Mouse (Mus musculus) spleen, adult 12 weeks (tissue): ENCODE data around the gene Kcnj10.

Experiments
- DNase-seq: peaks from one replicate; pipeline ENCODE4 v3.0.0; 2022; ENCODE audit warnings: low spot score

Gene Kcnj10

GRCm38 (mm10) chr1:172312768-172313561 is 28.0 kb upstream of the Kcnj10 start:
- DNase-seq = no peak

GRCm38 (mm10) chr1:172313613-172314411 is 27.2 kb upstream of the Kcnj10 start:
- no peak for DNase-seq

DNA sequence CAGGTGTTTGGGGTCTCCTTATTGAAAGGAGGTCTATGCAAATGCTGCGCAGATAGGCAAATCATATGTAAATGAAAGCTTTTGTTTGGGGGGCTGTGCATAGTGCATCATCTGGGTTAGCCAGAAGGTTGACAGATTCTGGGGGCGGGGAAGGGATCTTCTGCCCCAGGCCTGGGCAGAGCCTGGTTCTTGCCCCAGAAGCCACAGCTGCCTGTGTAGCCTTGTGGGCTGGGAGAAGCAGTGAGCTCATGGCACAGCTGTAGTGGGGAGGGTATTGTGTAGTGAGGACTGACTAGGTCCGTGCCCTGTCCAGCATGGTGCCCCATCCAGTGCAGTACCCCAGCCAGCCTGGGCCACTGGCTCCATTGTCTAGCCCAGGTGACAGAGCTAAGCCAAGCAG is 26.1 kb upstream of the Kcnj10 start:
- no peak for DNase-seq

DNA sequence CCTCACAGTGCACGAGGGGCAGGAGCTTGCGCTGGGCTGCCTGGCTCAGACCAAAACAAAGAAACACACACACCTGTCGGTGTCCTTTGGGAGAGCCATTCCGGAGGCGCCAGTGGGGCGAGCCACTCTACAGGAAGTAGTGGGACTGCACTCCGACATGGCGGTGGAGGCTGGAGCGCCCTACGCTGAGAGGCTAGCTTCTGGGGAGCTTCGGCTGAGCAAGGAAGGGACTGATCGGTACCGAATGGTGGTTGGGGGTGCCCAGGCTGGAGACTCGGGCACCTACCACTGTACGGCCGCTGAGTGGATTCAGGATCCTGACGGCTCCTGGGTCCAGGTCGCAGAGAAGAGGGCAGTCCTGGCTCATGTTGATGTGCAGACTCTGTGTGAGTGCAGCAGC is 23.6 kb upstream of the Kcnj10 start:
- no peak for DNase-seq

DNA sequence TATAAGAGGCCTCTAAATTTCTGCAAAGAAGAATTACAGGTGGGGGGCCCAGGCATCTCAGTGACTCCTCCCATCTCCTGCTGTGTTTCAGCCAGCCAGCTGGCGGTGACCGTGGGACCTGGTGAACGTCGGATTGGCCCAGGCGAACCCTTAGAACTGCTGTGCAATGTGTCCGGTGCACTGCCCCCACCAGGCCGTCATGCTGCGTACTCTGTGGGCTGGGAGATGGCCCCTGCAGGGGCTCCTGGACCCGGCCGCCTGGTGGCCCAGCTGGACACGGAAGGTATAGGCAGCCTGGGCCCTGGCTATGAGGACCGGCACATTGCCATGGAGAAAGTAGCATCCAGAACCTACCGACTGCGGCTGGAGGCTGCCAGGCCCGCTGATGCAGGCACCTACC is 23.1 kb upstream of the Kcnj10 start:
- DNase-seq = no peak

GRCm38 (mm10) chr1:172318424-172319035 is 22.5 kb upstream of the Kcnj10 start:
- no peak for DNase-seq

DNA sequence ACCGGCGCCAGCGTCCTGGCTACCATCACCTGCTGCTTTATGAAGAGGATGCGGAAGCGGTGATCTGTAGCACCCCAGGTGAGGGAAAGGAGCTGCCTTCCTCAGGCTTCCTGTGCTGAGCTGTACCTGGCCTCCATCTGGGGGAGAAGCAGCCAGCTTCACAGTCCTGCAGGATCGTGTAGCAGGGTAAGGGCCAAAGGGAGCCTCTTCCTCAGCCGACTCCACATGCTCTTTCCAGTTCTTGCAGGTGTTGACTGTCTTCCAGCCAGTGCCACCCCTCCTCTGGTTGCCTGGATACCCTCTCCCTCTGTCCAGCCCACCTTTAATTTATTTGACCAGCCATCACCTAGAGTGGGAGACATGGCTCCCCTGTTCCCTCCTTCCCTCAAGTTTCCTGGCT is 21.7 kb upstream of the Kcnj10 start:
- DNase-seq = no peak

- DNase-seq = no peak
Measured at GRCm38 (mm10) chr1:172319921-172320411, 21.0 kb upstream of the Kcnj10 start.

DNA sequence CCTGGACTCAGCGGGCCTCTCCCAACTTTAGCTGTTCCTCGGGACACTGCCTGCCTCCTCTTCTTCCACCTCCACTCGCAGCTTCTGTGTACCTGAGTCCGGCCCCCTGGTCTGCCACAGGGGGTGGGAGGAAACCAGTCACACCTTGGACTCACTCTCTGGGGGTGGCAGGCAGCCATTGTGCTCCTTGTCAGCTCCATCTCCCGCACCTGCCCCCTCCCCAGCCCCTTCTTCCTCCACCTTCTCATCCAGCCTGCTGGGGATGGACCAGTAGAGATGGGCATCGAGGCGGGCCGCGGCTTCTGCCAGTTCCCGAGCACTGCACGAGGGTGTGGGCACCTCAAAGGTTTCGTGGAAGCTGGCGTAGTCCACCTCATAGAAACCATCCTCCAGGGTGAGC is 18.3 kb upstream of the Kcnj10 start:
- DNase-seq = no peak

DNA sequence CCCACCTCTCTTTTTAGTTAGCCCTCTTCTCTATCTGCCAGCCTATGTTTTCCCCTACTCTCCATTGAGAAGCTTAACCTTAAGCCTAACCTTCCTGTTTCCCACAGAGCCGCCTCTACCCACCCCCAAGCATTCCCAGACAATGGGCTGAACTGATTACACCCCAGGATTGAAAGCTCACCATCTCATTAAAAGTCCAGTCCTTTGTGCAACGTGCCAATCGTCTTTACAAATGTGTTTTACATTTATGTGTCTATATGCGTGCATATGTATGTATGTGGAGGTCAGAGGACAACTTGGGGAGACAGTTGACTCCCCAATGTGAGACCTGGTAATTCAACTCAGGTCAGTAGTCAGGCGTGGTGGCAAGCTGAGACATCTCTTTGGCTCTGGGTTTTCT is 17.7 kb upstream of the Kcnj10 start:
- DNase-seq = no peak

DNA sequence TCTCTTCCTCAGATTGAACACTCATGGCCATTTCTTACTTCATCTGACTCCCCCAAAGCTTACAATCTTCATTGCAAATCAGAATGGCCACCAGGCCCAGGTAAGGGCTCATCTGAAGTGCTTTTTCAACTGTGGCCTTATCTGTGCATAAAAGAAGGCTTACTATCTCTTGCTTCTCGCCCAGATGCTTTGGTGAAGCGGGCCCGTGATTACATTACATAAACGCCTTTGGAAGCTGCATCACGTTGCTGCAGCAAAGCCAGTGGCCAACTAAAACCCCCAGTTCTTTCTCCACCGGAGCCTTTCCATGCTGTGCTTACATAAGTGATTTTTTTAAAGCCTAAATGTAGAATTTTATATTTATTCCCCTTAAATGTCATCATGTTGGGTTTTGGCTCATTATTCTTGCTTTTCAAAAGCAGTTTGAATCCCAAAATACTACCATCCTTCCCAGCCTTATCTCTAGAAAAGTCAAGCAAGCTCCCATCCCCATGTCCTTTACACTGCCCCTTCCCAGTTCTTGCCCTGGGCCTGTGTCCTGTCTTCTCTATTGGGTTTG is 17.1 kb upstream of the Kcnj10 start:
- no peak for DNase-seq

GRCm38 (mm10) chr1:172324725-172325124 is 16.3 kb upstream of the Kcnj10 start:
- peak; percentile 44 for DNase-seq

- peak; percentile 35 for DNase-seq
Measured at GRCm38 (mm10) chr1:172325680-172326535, 15.1 kb upstream of the Kcnj10 start.

DNA sequence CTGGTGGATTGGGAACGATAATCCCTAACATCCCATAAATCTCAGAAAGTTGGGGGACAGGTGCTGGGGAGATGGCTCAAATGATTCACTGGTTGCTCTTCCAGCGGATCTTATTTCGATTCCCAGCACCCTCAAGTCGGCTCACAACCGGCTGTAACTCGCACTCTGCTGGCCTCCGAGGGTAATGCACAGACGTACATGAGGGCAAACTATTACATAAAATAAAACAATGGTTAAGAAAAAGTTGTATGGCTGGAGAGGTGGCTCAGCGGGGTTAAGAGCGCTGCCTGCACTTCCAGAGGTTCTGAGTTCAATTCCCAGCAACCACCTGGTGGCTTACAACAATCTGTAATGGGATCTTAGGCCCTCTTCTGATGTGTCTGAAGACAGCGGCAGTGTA is 14.3 kb upstream of the Kcnj10 start:
- no peak for DNase-seq

DNA sequence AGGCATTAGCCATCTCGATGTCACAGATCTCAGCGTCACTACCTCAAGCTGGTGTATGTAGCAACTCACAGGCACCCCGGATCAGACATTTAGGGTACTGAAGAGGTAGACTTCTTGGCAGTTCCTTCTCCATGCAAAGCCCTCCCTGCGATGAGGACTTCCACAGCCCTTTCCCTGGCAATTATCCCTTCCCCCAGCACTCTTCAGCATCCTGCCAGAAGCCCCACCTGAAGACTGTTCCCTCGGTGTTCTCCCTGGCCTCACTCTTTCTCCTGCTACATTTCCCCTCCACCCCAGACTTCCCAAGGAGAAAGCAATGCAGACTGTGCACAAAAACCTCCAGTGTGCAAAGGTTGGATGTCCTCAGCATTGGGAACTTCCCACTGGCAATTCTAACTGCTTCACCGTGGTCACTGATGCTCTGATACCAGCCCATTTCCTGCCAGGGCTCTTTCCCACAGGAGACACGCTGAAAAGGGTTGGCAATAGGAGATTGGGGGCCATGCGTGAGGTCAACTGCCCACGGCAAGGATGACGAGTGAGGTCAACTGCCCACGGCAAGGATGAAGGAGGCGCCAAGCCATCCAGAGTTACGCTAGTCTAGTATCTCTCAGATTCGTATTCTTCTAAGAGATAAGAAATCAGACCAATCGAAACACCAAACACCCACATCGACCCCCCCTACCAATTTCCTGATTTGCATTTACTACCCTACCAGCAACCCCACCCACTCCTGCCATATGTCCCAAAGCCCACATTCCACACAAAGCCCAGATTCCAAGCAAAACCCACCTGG is 13.6 kb upstream of the Kcnj10 start:
- no peak for DNase-seq

GRCm38 (mm10) chr1:172328041-172328440 is 13.0 kb upstream of the Kcnj10 start:
- DNase-seq = no peak

GRCm38 (mm10) chr1:172328461-172328860 is 12.5 kb upstream of the Kcnj10 start:
- no peak for DNase-seq

- DNase-seq = no peak
Measured at GRCm38 (mm10) chr1:172329131-172329530, 11.9 kb upstream of the Kcnj10 start, which contains the start of gene Kcnj9. Gene Kcnj9, minus strand, starts transcription at chr1:172329318.

- no peak for DNase-seq
Measured at GRCm38 (mm10) chr1:172329616-172330015, 11.4 kb upstream of the Kcnj10 start.

DNA sequence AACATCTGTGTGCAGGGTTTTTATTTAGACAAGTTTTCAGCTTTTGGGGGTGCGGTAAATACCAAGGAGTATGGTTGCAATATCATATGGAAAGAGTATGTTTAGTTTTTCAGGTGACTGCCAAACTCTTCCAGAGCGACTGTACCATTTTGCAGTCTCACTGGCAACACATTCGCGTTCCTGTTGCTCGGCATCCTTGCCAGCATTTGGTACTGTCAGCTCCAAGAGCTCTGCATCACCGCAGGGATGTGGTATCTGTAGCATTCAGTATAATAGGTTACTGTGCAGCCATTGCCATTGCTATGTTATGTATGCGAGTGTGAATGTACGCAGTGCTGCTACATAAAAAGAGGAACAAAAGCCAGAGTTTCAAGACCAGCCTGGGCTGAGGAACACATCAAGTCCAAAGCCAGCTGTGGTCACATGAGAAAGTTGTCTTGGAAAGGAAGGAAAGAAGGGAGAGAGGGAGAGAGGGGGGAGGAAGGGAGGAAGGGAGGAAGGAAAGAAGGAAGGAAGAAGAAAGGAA is 9.5 kb upstream of the Kcnj10 start:
- no peak for DNase-seq
